Comparison of ENCODE assay signal across 9 mouse cellular contexts in the genomic region with DNA sequence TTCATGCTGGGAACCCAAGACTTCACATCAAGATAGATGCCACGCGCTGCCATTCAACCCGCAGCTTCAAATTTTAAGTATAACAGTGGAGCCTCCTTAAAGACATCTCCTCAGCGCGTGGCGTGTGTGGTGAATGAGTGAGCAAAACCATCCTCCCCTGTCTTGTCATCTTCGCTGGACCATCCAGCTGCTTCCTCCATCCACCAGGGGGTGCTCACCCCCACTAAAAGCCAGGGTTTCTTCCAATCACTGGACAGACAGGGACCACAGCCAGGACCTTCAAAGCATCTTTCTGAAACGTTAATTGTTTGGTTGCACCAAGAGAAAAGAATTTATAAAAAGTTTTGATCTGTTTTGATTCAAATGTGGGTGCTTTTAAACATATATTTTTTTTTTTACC.
DNase-seq lines count a peak whose midpoint lies in the region; ATAC-seq and TF ChIP-seq lines count a peak whose summit lies in the region.
"Had no signal": no experiment of that assay in that cellular context is flagged by ENCODE, and none has a peak within 500 bp of the region (broad histone marks: within the 10 kb centered on the region; RNA-seq: fewer than 3 reads in every experiment).

No protein-coding gene starts in this region.

- no peak overlapping the region for H3K27ac ChIP-seq in kidney, adult 2 months (ENCODE audit: insufficient read depth, low read depth, low read length)
- no peak overlapping the region for H3K27ac ChIP-seq in kidney, embryonic 16.5 days (ENCODE audit: low read length)
- no peak overlapping the region for H3K27ac ChIP-seq in forebrain, postnatal 0 days (ENCODE audit: low read depth, low read length)
- H3K27ac ChIP-seq: lung, embryonic 15.5 days had no signal

- H3K4me1 ChIP-seq in kidney, adult 2 months (ENCODE audit: control insufficient read depth, insufficient read depth, low read length) = no peaks in the 10 kb centered on the region
- H3K4me1 ChIP-seq in kidney, embryonic 16.5 days (ENCODE audit: insufficient read depth, low read length) = no peaks in the 10 kb centered on the region
- peaks cover 6% of the 10 kb centered on the region; the same call in 1 of the 2 replicates for H3K4me1 ChIP-seq in forebrain, postnatal 0 days (ENCODE audit: insufficient read depth)

- ATAC-seq in kidney, embryonic 16.5 days (ENCODE audit: low FRiP score, low TSS enrichment) = no peak
- ATAC-seq in forebrain, postnatal 0 days = no peak
- no peak; the same call in 1 of the 2 replicates for ATAC-seq in granulocyte monocyte progenitor cell, adult 5-6 weeks (replicated peaks; ENCODE audit: poor library complexity, severe bottlenecking)

- H3K27me3 ChIP-seq in kidney, adult 2 months (replicated peaks; ENCODE audit: control insufficient read depth, insufficient read depth, low read length) = no peaks in the 10 kb centered on the region
- no peaks in the 10 kb centered on the region for H3K27me3 ChIP-seq in kidney, embryonic 16.5 days (ENCODE audit: insufficient read depth, low read length)
- H3K27me3 ChIP-seq in forebrain, postnatal 0 days (ENCODE audit: insufficient read depth, low read length) = no peaks in the 10 kb centered on the region
- H3K27me3 ChIP-seq: lung, embryonic 15.5 days had no signal

- TF ChIP-seq POLR2A in kidney, adult 2 months (IDR thresholded peaks at IDR 0.05; ENCODE audit: low read depth, low read length) = no peak
- no peak for TF ChIP-seq POLR2A in brain, embryonic 14.5 days (IDR thresholded peaks at IDR 0.05; ENCODE audit: borderline replicate concordance, extremely low read depth, insufficient read depth, insufficient read length, poor library complexity, severe bottlenecking)

- 27% methylated on average over 8 of the region's 8 CpGs for WGBS in kidney, adult 2 months
- 30% methylated on average over 8 of the region's 8 CpGs for WGBS in kidney, embryonic 16.5 days
- 28% methylated on average over 8 of the region's 8 CpGs for WGBS in forebrain, postnatal 0 days

- H3K4me2 ChIP-seq in kidney, embryonic 16.5 days (replicated peaks; ENCODE audit: low read depth, low read length) = no peak overlapping the region
- no peak overlapping the region for H3K4me2 ChIP-seq in forebrain, postnatal 0 days (ENCODE audit: low read depth)
- H3K4me2 ChIP-seq: lung, embryonic 15.5 days had no signal

- peak; percentile 52 for DNase-seq in kidney, adult 2 months
- DNase-seq in brain, embryonic 14.5 days (ENCODE audit: low read depth) = peak; percentile 85
- DNase-seq in forebrain, postnatal 0 days = peak; percentile 76
- DNase-seq in kidney, postnatal 10 days = peak; percentile 84
- peak; percentile 4 to 14 for DNase-seq in lung, adult 18-20 months
- peak; percentile 63 to 76 for DNase-seq in right cerebral cortex, postnatal 10 days (ENCODE audit: low spot score in 2 of 2)

- H3K4me3 ChIP-seq in kidney, adult 2 months (ENCODE audit: insufficient read depth, low read depth, low read length) = no peak overlapping the region
- no peak overlapping the region for H3K4me3 ChIP-seq in kidney, embryonic 16.5 days (ENCODE audit: low read length)
- no peak overlapping the region for H3K4me3 ChIP-seq in forebrain, postnatal 0 days (ENCODE audit: low read depth, low read length)
- H3K4me3 ChIP-seq: lung, embryonic 15.5 days had no signal

- TF ChIP-seq CTCF in kidney, adult 2 months (conservative IDR thresholded peaks at IDR 0.05; ENCODE audit: insufficient read depth, insufficient read length, low read depth, low read length) = peak; percentile 80
- TF ChIP-seq CTCF in brain, embryonic 14.5 days (IDR thresholded peaks at IDR 0.05; ENCODE audit: borderline replicate concordance, extremely low read depth, insufficient read depth, insufficient read length) = peak; percentile 88
- peak; percentile 81 for TF ChIP-seq CTCF in forebrain, postnatal 0 days (IDR thresholded peaks at IDR 0.05; ENCODE audit: low read depth)

- no peaks in the 10 kb centered on the region for H3K36me3 ChIP-seq in kidney, adult 2 months (ENCODE audit: control insufficient read depth, insufficient read depth, low read length)
- no peaks in the 10 kb centered on the region for H3K36me3 ChIP-seq in kidney, embryonic 16.5 days (ENCODE audit: insufficient read depth, low read length)
- no peaks in the 10 kb centered on the region for H3K36me3 ChIP-seq in forebrain, postnatal 0 days (ENCODE audit: insufficient read depth)
- H3K36me3 ChIP-seq: lung, embryonic 15.5 days had no signal

- no peaks in the 10 kb centered on the region for H3K9me3 ChIP-seq in kidney, embryonic 16.5 days (ENCODE audit: low read length)
- H3K9me3 ChIP-seq in forebrain, postnatal 0 days (ENCODE audit: low read length) = 0 out of 2 replicates have a peak, but pooled peaks cover 3% of the 10 kb centered on the region
- H3K9me3 ChIP-seq: lung, embryonic 15.5 days had no signal

- H3K9ac ChIP-seq in kidney, embryonic 16.5 days (replicated peaks; ENCODE audit: low read length) = no peak overlapping the region
- H3K9ac ChIP-seq in forebrain, postnatal 0 days = no peak overlapping the region
- H3K9ac ChIP-seq: lung, embryonic 15.5 days had no signal

Comparison
In these comparisons a context has a peak if more than half of its experiments do, and no peak if none do; other contexts are left out.
1. DNase-seq: peak in every context shown above with its lines; median percentile 85 in brain, embryonic 14.5 days; 84 in kidney, postnatal 10 days; 76 in forebrain, postnatal 0 days; 70 in right cerebral cortex, postnatal 10 days; 52 in kidney, adult 2 months; 9 in lung, adult 18-20 months.